Mouse (Mus musculus) kidney, postnatal 25 days (tissue): ENCODE results near the gene Rab19.
A peak's percentile ranks its signal among the peaks of the same experiment; 100 is the strongest.
"Not testable (repeated sequence)": the region's sequence is repeated elsewhere in the genome, so short reads cannot be mapped to it uniquely, and the experiment has no call there.

Source experiments
- DNase-seq, 2 experiments: peaks; one replicate each; pipeline ENCODE4 v3.0.0; 2021; ENCODE audit warnings: mixed read lengths in 2 of 2

The Rab19 gene

DNA sequence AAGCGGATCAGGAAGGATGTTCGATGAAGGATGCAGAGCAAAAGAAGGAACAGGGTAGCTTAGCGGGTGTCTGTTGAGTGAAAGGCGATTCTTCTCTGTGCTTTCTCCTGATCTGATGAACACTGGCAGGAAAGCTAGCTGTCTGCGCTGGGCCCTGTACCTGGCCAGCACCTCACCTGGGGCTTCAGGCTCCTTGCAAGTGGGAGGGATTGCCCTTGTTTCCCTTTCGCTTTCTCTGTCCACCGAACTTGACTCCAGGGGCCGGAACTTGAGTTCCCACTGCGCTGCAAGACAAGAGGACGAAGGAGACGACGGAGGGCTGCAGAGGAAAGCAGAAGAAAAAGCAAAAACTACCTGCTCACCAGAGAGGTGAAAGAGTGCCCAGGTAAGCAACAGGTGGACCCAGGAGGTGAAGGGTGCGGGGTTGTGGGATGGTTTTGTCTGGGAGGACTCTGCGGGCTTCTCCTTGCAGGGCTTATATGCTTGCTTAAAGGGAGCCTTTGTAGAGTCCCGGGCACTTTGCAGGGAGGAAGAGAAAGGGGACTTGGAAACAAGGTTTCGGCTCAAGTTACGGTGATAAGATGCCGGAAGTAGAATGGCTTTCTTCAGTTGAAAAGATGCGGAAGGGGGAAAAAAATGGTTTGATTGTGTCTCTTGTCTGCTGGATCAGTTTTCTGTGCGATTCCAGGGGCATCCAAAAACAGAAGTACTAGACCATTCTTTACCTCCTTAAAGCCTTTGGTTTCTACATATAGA is at the start of gene Rab19:
Gene Rab19 (plus strand): TSS at position 51 of the 756 bp plus-strand sequence.
- DNase-seq, result peak; percentile 43 to 63

- no peak for DNase-seq
Measured at GRCm38 (mm10) chr6:39331998-39332700, 48.8 kb upstream of the Rab19 start.

DNA sequence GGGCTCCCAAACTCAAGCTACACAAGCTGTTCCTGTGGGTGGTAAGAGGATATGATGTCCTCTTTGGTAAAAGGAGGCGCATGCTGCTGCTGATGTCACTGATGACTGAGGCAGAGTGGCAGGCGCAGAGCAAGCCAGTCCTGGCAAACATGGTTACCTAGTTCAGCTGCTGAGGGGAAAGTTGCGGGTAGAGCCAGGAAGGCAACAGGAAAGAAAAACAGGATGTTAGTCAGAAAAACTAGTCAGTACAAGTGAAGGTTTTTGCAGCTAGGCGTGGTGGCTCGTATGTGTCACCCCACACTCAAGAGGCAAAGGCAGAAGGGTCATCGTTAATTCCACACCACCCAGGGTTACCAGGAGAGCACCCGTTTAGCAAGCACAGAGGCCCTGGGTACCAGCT is 46.8 kb upstream of the Rab19 start:
- no peak for DNase-seq

DNA sequence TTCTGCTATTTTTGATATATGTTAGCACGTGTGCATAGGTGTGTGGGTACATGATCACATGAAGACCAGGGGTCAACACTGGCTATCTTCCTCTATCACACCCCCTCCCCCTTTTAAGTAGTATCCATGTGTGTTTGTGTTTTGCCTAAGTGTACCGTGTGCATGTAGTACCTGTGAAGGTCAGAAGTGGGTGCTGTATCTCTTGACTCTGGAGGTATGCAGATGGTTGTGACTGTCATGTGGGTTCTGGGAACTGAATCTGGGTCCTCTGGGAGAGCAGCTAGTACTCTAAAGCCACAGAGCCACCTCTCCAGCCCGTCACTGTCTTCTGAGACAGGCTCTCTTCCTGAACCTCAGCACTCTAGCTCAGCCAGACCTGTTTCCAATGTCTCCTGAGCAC is 46.1 kb upstream of the Rab19 start:
- DNase-seq, result no peak

GRCm38 (mm10) chr6:39338359-39338758 is 42.6 kb upstream of the Rab19 start:
- no peak for DNase-seq

- DNase-seq, result peak in 1 of 2 experiments; percentile 54
Measured at GRCm38 (mm10) chr6:39341798-39342197, 39.2 kb upstream of the Rab19 start.

GRCm38 (mm10) chr6:39344020-39344419 is 37.0 kb upstream of the Rab19 start:
- DNase-seq, result peak; percentile 78 to 83

DNA sequence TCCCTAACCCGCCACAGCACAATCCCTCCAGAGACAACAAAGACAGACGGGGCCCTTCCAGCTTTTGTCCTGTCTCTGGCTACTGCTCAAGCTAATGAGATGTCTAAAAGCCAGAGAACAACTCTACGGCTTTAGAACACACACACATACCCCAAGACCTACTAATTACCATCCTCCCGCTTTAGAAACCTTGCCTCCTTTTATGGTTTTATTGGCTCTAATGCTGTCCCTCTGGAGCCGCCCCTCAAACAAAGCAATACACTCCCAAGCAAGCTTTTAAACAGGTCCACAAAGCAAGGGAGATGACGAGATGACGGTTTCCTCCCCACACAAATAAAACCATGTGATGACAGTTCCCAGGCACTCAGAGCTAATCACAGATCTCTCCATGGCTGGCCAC is 35.5 kb upstream of the Rab19 start:
- DNase-seq, result no peak

GRCm38 (mm10) chr6:39346991-39347501 is 33.9 kb upstream of the Rab19 start:
- DNase-seq, result no peak

DNA sequence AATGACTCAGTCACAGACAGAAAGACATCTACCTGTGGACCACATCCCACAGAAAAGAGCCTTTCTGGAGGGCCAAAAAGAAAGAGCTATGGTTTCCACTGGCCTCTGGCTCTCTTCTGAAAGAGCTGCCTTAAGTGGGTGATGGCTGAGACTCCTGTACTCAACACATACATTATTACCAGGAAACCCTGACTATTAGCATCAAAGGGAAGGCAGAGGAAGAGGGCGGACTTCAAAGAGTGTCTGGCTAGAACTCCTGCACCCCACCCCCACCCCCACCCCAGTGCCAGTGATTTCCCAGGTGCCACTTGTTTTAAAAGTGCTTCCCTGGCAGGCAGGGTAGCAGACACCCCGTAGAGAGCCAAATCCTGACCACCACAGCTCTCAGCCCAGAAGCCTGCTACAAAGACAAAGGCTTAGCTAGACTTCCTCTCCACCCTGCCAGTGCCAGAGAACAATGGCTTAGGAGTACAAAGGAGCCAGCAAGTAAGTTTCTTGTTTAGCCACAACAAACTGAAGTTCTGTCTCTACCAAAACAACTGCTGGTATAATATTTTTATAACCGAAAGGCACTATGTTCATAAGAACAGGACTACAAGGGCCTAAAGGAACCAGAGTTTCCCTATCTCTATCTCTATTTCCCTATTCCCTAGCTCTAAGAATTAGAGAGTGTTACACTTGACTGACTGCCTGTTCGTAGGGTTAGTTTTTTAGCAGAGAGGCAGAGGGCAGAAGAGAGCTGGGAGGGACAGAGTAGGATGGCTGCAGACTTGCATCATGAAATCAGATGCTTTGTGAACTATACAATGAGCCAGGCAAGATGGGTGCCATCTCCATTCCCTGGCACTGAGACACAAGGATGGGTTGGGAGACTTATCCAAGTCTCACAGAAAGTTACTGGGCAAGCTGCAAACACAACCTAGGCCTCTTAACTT is 32.8 kb upstream of the Rab19 start:
- no peak for DNase-seq

DNA sequence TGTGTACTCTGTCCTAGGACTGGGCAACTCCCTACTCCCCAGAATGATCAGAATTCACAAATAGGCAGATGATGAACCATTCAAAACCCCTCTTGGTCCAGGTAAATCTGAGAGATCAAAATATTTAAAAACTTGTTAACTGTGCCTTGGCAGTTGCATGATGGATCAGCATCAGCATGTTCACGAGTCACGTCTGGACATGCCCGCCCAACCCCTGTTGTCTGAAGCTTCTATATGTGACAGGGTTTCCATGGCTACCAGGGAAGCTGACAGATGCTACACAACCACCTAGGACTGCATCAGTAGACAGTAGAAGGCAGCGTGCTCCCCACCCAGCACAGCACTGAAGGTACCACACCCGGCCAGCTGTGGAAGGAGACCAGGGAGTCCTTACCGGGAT is 32.0 kb upstream of the Rab19 start:
- DNase-seq, result no peak

GRCm38 (mm10) chr6:39359207-39359606 is 21.8 kb upstream of the Rab19 start:
- DNase-seq, result not testable (repeated sequence)

GRCm38 (mm10) chr6:39362684-39363083 is 18.3 kb upstream of the Rab19 start:
- no peak for DNase-seq

DNA sequence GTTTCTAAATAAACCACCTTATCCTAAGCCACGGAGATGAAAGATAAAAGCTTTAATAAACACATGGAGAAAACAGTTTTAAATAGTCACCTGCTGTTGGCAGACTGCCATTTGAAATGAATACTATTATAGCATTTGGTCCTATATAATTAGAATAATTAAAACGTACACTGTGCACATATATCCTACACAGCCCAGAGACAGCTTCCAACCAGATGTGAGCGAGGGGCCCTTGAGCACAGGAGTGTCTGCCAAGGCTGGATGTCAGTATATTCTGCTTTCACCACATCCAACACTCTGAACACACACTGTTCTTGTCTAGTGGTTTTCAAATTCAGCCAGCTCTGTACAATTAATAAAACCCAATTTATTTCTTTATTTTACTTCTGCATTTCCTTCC is 11.3 kb upstream of the Rab19 start:
- DNase-seq, result no peak

GRCm38 (mm10) chr6:39372042-39372441 is 8.9 kb upstream of the Rab19 start:
- DNase-seq, result no peak

DNA sequence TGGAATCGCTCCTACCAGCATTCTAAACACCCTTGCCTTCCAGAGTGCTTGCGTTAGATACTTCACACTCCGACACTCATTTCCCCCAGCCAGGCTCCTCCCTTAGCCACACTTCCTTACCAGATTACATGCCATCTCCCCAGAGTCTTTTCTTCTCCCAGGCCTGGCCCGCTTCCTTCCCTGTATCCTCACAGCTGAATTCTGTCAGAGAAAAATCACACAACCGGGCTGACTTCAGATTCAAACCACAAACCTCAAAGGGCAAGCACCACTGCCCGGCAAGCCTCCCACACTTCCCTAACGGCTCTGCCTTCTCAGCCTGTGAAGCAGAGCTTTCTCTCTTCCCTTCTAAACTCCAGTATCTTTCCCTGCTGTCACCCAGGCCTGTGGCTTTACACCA is 8.2 kb upstream of the Rab19 start:
- peak; percentile 38 to 57 for DNase-seq

DNA sequence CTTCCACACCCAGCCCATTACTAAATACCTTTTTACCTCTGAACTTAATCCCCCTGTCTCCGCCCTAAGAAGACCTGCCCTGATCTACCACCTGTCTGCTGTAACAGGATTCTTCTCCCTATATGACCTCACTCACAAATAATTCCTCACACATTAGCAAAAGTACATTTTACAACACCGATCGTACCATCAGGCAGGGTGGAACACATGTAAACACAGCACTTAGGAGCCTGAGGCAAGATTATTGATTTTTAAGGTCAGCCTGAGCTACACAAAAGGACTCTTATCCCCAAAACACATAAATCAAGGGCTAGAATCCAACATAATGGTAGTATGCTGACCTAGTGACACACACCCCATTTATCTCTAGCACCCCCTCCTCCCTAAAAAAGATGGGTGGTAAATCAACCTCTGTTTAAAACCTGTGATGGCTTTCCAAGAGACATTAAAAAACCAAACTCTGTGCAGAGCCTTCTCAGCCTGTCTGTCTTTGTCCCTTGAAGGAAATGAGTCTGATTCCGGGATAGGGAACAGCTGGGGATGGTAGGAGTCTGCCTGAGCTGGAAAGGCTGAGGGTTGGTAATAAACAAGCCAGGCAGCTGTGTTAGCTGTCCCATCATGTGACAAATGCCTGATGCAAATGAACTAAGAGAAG is 7.5 kb upstream of the Rab19 start:
- no peak for DNase-seq

DNA sequence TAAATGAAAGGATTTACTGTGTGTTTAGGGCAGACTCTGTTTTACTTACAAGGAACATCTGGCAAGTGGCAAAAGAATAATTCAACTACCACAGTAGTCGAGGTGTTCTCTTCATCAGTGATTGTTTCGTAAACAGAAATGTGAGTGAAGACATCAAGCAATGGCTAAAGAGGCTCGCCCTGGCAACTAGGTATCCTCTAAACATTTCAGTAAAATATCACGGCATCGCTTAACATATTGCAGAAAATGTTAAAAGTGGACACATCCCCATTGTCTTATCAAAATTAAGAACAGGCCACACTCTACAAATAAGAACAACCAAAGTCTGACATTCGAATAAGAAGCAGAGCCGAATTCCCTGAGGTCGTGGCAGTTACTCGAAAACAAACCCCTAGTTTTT is 4.2 kb upstream of the Rab19 start:
- no peak for DNase-seq

GRCm38 (mm10) chr6:39377311-39377827 is 3.6 kb upstream of the Rab19 start, which contains the start of gene Slc37a3:
TSS of gene Slc37a3 (minus strand) at chr6:39377675.
- DNase-seq, result peak; percentile 94 to 96

GRCm38 (mm10) chr6:39378161-39378835 is 2.7 kb upstream of the Rab19 start:
- not testable (repeated sequence) for DNase-seq

- no peak for DNase-seq
Measured at GRCm38 (mm10) chr6:39379224-39379623, 1.8 kb upstream of the Rab19 start.
